Mouse (Mus musculus) heart, embryonic 15.5 days (tissue): Measurements from ENCODE around the gene Slc22a16. TPM values are rescaled to one million over a fixed set of nuclear protein-coding genes. Genes with fewer than 3 reads are reported as not detected.

ENCODE experiments used
- ATAC-seq: fragments of 200-750 bp; cut with Nextera tagmentation; replicated peaks from 2 replicates; pipeline ENCODE4 v1.8.0; 2017; ENCODE audit warnings: low read depth, moderate TSS enrichment; ENCODE audit not compliant: insufficient number of reproducible peaks, insufficient read depth, low FRiP score
- H3K27ac ChIP-seq: fragments of 300-500 bp; sonication (generic); 2 replicates; pipeline ENCODE4 v1.5.1; 2015; ENCODE audit warnings: mild to moderate bottlenecking, inconsistent platforms
- H3K27me3 ChIP-seq: fragments of 300-500 bp; sonication (generic); 2 replicates; pipeline ENCODE4 v1.6.1; 2015; ENCODE audit warnings: inconsistent platforms
- H3K36me3 ChIP-seq: fragments of 300-500 bp; sonication (generic); 2 replicates; pipeline ENCODE4 v1.6.1; 2015; ENCODE audit warnings: mild to moderate bottlenecking, inconsistent platforms
- H3K4me1 ChIP-seq: fragments of 300-500 bp; sonication (generic); replicated peaks from 2 replicates; pipeline ENCODE4 v1.6.1; 2015; ENCODE audit warnings: inconsistent platforms
- H3K4me2 ChIP-seq: fragments of 300-500 bp; sonication (generic); 2 replicates; pipeline ENCODE4 v1.6.1; 2015; ENCODE audit warnings: inconsistent platforms, mild to moderate bottlenecking, moderate library complexity
- H3K4me3 ChIP-seq: fragments of 300-500 bp; sonication (generic); 2 replicates; pipeline ENCODE4 v1.5.1; 2015; ENCODE audit warnings: mild to moderate bottlenecking, inconsistent platforms
- H3K9ac ChIP-seq: fragments of 300-500 bp; sonication (generic); 2 replicates; pipeline ENCODE4 v1.6.1; 2015; ENCODE audit warnings: mild to moderate bottlenecking, inconsistent platforms
- H3K9me3 ChIP-seq: fragments of 300-500 bp; sonication (generic); replicated peaks from 2 replicates; pipeline ENCODE4 v1.6.1; 2016; ENCODE audit warnings: inconsistent platforms
- WGBS: fragments of 180-500 bp; shearing (Covaris S2); methylation state at CpG from one replicate; pipeline ENCODE4 v1.1.7; 2015; ENCODE audit warnings: mixed read lengths; 5-methylcytosine and 5-hydroxymethylcytosine counted together
- polyA plus RNA-seq: library from polyadenylated mRNA; unstranded; fragments of >200 nt; fragmentation: Nextera tagmentation; extraction: Ambion mirVana; gene quantifications from 2 replicates; pipeline ENCODE4 v1.2.1, GENCODE M21; 2015

The Slc22a16 gene
- not detected in 2 replicates for polyA plus RNA-seq

- Histone ChIP-seq H3K4me1 (no peaks in the 10 kb centered on the region), H3K4me2 (no peak within 1 kb of the TSS), H3K9ac (no peak within 1 kb of the TSS), H3K4me3 (no peak within 1 kb of the TSS), H3K36me3 (no peaks in the 10 kb centered on the region), H3K27ac (no peak within 1 kb of the TSS), H3K27me3 (no peaks in the 10 kb centered on the region), H3K9me3 (no peaks in the 10 kb centered on the region)
- 88% methylated on average over 12 of the region's 12 CpGs for WGBS
- no peak for ATAC-seq
Observed at GRCm38 (mm10) chr10:40570036-40570435, at the start of gene Slc22a16. Slc22a16 (plus strand) TSS chr10:40570336.

GRCm38 (mm10) chr10:40521579-40521978 lies 48.6 kb upstream of the Slc22a16 start:
- Histone ChIP-seq H3K4me2 (peak overlapping the region; percentile 2; the same call in 1 of the 2 replicates), H3K4me1 (no peaks in the 10 kb centered on the region), H3K36me3 (no peaks in the 10 kb centered on the region), H3K27ac (no peak overlapping the region), H3K27me3 (no peaks in the 10 kb centered on the region), H3K9me3 (no peaks in the 10 kb centered on the region), H3K4me3 (no peak overlapping the region), H3K9ac (no peak overlapping the region)
- no peak for ATAC-seq
- 45% methylated on average over 12 of the region's 12 CpGs for WGBS

- no peaks in the 10 kb centered on the region for H3K4me1 ChIP-seq
- H3K27me3 ChIP-seq: no peaks in the 10 kb centered on the region
- H3K4me2 ChIP-seq: no peak overlapping the region
- H3K27ac ChIP-seq: no peak overlapping the region
- ATAC-seq: no peak
- H3K9me3 ChIP-seq: no peaks in the 10 kb centered on the region
- no peaks in the 10 kb centered on the region for H3K36me3 ChIP-seq
- 83% methylated on average over 7 of the region's 7 CpGs for WGBS
- no peak overlapping the region for H3K4me3 ChIP-seq
- no peak overlapping the region for H3K9ac ChIP-seq
Observed at GRCm38 (mm10) chr10:40523312-40523975, 46.7 kb upstream of the Slc22a16 start.

GRCm38 (mm10) chr10:40524032-40524806 lies 45.9 kb upstream of the Slc22a16 start:
- Histone ChIP-seq H3K36me3 (no peaks in the 10 kb centered on the region), H3K27ac (no peak overlapping the region), H3K4me1 (no peaks in the 10 kb centered on the region), H3K27me3 (no peaks in the 10 kb centered on the region), H3K9ac (no peak overlapping the region), H3K4me2 (no peak overlapping the region), H3K9me3 (no peaks in the 10 kb centered on the region), H3K4me3 (no peak overlapping the region)
- ATAC-seq: no peak
- 72% methylated on average over 9 of the region's 9 CpGs for WGBS

GRCm38 (mm10) chr10:40524991-40525390 lies 45.1 kb upstream of the Slc22a16 start:
- ATAC-seq: no peak
- Histone ChIP-seq H3K36me3 (no peaks in the 10 kb centered on the region), H3K9ac (no peak overlapping the region), H3K27me3 (no peaks in the 10 kb centered on the region), H3K27ac (no peak overlapping the region), H3K4me2 (no peak overlapping the region), H3K4me3 (no peak overlapping the region), H3K4me1 (no peaks in the 10 kb centered on the region), H3K9me3 (no peaks in the 10 kb centered on the region)
- 28% methylated on average over 10 of the region's 10 CpGs for WGBS

GRCm38 (mm10) chr10:40525616-40526155 lies 44.5 kb upstream of the Slc22a16 start:
- H3K4me2 ChIP-seq: no peak overlapping the region
- ATAC-seq: no peak
- no peaks in the 10 kb centered on the region for H3K9me3 ChIP-seq
- H3K4me1 ChIP-seq: no peaks in the 10 kb centered on the region
- H3K9ac ChIP-seq: no peak overlapping the region
- H3K4me3 ChIP-seq: no peak overlapping the region
- H3K36me3 ChIP-seq: no peaks in the 10 kb centered on the region
- 52% methylated on average over 9 of the region's 9 CpGs for WGBS
- no peak overlapping the region for H3K27ac ChIP-seq
- no peaks in the 10 kb centered on the region for H3K27me3 ChIP-seq

GRCm38 (mm10) chr10:40526301-40526761 lies 43.8 kb upstream of the Slc22a16 start:
- no peaks in the 10 kb centered on the region for H3K27me3 ChIP-seq
- H3K36me3 ChIP-seq: no peaks in the 10 kb centered on the region
- no peak overlapping the region for H3K4me2 ChIP-seq
- H3K4me3 ChIP-seq: no peak overlapping the region
- H3K9me3 ChIP-seq: no peaks in the 10 kb centered on the region
- H3K4me1 ChIP-seq: no peaks in the 10 kb centered on the region
- no peak overlapping the region for H3K9ac ChIP-seq
- ATAC-seq: no peak
- WGBS: 63% methylated on average over 8 of the region's 8 CpGs
- H3K27ac ChIP-seq: no peak overlapping the region

- Histone ChIP-seq H3K4me2 (no peak overlapping the region), H3K27me3 (no peaks in the 10 kb centered on the region), H3K9me3 (no peaks in the 10 kb centered on the region), H3K4me3 (no peak overlapping the region), H3K27ac (no peak overlapping the region), H3K4me1 (no peaks in the 10 kb centered on the region), H3K9ac (no peak overlapping the region), H3K36me3 (no peaks in the 10 kb centered on the region)
- no peak for ATAC-seq
- 68% methylated on average over 3 of the region's 3 CpGs for WGBS
Observed at GRCm38 (mm10) chr10:40526986-40527385, 43.1 kb upstream of the Slc22a16 start.

- no peak overlapping the region for H3K9ac ChIP-seq
- no peak overlapping the region for H3K4me3 ChIP-seq
- H3K4me2 ChIP-seq: 0 out of 2 replicates have a peak overlapping the region, but pooled peaks have one; percentile 17
- no peak overlapping the region for H3K27ac ChIP-seq
- no peak for ATAC-seq
- H3K27me3 ChIP-seq: no peaks in the 10 kb centered on the region
- H3K9me3 ChIP-seq: no peaks in the 10 kb centered on the region
- H3K4me1 ChIP-seq: no peaks in the 10 kb centered on the region
- WGBS: 34% methylated on average over 8 of the region's 8 CpGs
- H3K36me3 ChIP-seq: no peaks in the 10 kb centered on the region
Observed at GRCm38 (mm10) chr10:40527573-40527972, 42.6 kb upstream of the Slc22a16 start.

GRCm38 (mm10) chr10:40528668-40529067 lies 41.5 kb upstream of the Slc22a16 start:
- no peak overlapping the region for H3K4me2 ChIP-seq
- H3K4me3 ChIP-seq: no peak overlapping the region
- H3K36me3 ChIP-seq: no peaks in the 10 kb centered on the region
- no peak overlapping the region for H3K9ac ChIP-seq
- no peaks in the 10 kb centered on the region for H3K9me3 ChIP-seq
- no peaks in the 10 kb centered on the region for H3K27me3 ChIP-seq
- H3K4me1 ChIP-seq: no peaks in the 10 kb centered on the region
- no peak overlapping the region for H3K27ac ChIP-seq
- ATAC-seq: no peak
- WGBS: 71% methylated on average over 8 of the region's 10 CpGs

- Histone ChIP-seq H3K36me3 (no peaks in the 10 kb centered on the region), H3K4me2 (no peak overlapping the region), H3K9ac (no peak overlapping the region), H3K4me1 (no peaks in the 10 kb centered on the region), H3K4me3 (no peak overlapping the region), H3K27ac (no peak overlapping the region), H3K9me3 (no peaks in the 10 kb centered on the region), H3K27me3 (no peaks in the 10 kb centered on the region)
- 54% methylated on average over 6 of the region's 6 CpGs for WGBS
- ATAC-seq: no peak
Observed at GRCm38 (mm10) chr10:40529617-40530016, 40.5 kb upstream of the Slc22a16 start.
